In the genomic region with DNA sequence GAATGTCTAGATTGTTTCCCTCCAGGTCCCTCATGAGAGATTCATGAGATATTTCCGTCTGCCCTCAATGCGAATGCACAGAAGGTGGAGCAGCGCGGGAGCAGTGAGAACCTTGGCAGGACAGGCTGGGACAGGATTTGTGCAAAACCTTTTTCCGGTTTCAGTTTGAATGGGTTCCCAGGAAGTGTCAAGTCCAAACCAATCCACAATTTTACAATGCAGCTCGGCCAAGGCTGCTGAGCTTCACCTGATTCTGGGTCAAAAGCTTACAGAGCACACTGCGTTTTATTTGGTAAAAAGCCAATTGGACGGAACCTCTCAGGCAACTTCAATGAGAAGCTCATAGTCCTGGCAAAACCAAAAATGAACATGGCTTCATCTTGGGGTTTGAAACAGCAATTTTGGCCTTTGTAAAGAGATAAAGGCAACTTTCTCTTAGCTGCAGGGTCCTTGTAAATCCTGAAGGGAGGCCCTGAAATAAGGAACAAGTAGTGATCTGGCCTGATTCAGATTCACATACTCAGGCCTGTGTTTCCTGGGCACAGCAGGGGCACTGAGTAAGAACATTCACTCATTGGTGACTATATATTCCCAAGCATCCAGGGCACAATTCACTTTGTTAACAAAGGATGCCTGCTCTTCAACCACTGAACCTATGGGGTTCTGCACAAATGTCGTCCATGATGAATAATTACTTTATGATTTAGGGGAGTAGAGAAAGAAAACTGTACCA, we compare ENCODE assay signal across 9 mouse cellular contexts.
DNase-seq lines count a peak whose midpoint lies in the region; ATAC-seq and TF ChIP-seq lines count a peak whose summit lies in the region.
"Had no signal": no experiment of that assay in that cellular context is flagged by ENCODE, and none has a peak within 500 bp of the region (broad histone marks: within the 10 kb centered on the region; RNA-seq: fewer than 3 reads in every experiment).

No protein-coding gene starts in this region.

- 62% methylated on average over 9 of the region's 9 CpGs for WGBS in heart, adult 2 months
- 88% methylated on average over 9 of the region's 9 CpGs for WGBS in heart, embryonic 11.5 days (ENCODE audit: insufficient replicate concordance)

- DNase-seq in heart, adult 2 months: peak in 1 of 2 experiments; percentile 31
- DNase-seq in urinary bladder, postnatal 14 days (ENCODE audit: low spot score): peak; percentile 56
- no peak for DNase-seq in urinary bladder, postnatal 10 days (ENCODE audit: low spot score)
- peak; percentile 10 to 45 for DNase-seq in frontal cortex, postnatal 36 days (ENCODE audit: low spot score in 2 of 2)
- no peak for DNase-seq in kidney, postnatal 14 days
- DNase-seq: lung, adult 18-20 months; thymus, adult 18-20 months had no signal

- H3K36me3 ChIP-seq in heart, adult 2 months (ENCODE audit: control insufficient read depth, insufficient read depth, low read length): no peaks in the 10 kb centered on the region
- no peaks in the 10 kb centered on the region for H3K36me3 ChIP-seq in heart, embryonic 11.5 days (ENCODE audit: control insufficient read depth, insufficient read depth, low read length)

- H3K4me1 ChIP-seq in heart, adult 2 months (ENCODE audit: control insufficient read depth, insufficient read depth, low read length): no peaks in the 10 kb centered on the region; the same call in 1 of the 2 replicates
- H3K4me1 ChIP-seq in heart, embryonic 11.5 days (ENCODE audit: control insufficient read depth, insufficient read depth, low read length): no peaks in the 10 kb centered on the region

- peak overlapping the region; percentile 26; the same call in 1 of the 2 replicates for H3K27ac ChIP-seq in heart, adult 2 months
- H3K27ac ChIP-seq in heart, embryonic 11.5 days (ENCODE audit: low read depth, low read length): no peak overlapping the region

- TF ChIP-seq EP300 in heart, adult 2 months (IDR thresholded peaks at IDR 0.05; ENCODE audit: insufficient read depth, low read depth, low read length): no peak

- H3K79me2 ChIP-seq in heart, adult 2 months (replicated peaks; ENCODE audit: control insufficient read depth, insufficient read depth, low read length): no peaks in the 10 kb centered on the region

- no peak overlapping the region for H3K4me2 ChIP-seq in heart, embryonic 11.5 days

- intact Hi-C loops in heart, adult 2 months (cut with DNase I): no loop called here

- H3K4me3 ChIP-seq in heart, adult 2 months: no peak overlapping the region
- H3K4me3 ChIP-seq in heart, embryonic 11.5 days (ENCODE audit: low read depth, low read length): no peak overlapping the region

- TF ChIP-seq CTCF in heart, adult 2 months (IDR thresholded peaks at IDR 0.05): no peak

- H3K27me3 ChIP-seq in heart, adult 2 months (ENCODE audit: control insufficient read depth, insufficient read depth, low read length): no peaks in the 10 kb centered on the region
- H3K27me3 ChIP-seq in heart, embryonic 11.5 days (ENCODE audit: control insufficient read depth, insufficient read depth, low read length): no peaks in the 10 kb centered on the region

- TF ChIP-seq POLR2A in heart, adult 2 months (IDR thresholded peaks at IDR 0.05; ENCODE audit: insufficient read depth, low read depth, low read length): no peak

- no peak overlapping the region for H3K9ac ChIP-seq in heart, adult 2 months (ENCODE audit: low read depth, low read length)
- no peak overlapping the region for H3K9ac ChIP-seq in heart, embryonic 11.5 days (ENCODE audit: low read depth, low read length)

- no peaks in the 10 kb centered on the region for H3K9me3 ChIP-seq in heart, embryonic 11.5 days (replicated peaks; ENCODE audit: control insufficient read depth, low read length)

- no peak for ATAC-seq in heart, embryonic 11.5 days (replicated peaks; ENCODE audit: insufficient number of reproducible peaks, low FRiP score, low TSS enrichment)
- no peak for ATAC-seq in erythroblast, adult 5-6 weeks (replicated peaks; ENCODE audit: low FRiP score, poor library complexity, severe bottlenecking)

Comparison
In these comparisons a context has a peak if more than half of its experiments do, and no peak if none do; other contexts are left out.
1. DNase-seq: peak in urinary bladder, postnatal 14 days (single experiment) and frontal cortex, postnatal 36 days (2 of 2); none in urinary bladder, postnatal 10 days (single experiment) and kidney, postnatal 14 days (single experiment).